Mouse (Mus musculus) left cerebral cortex, postnatal 10 days (tissue): Measurements from ENCODE around the gene Lonrf2. TPM values are rescaled to one million over a fixed set of nuclear protein-coding genes. Genes with fewer than 3 reads are reported as not detected.

ENCODE experiments used
- DNase-seq, 2 experiments: peaks; one replicate each; pipeline ENCODE4 v3.0.0; 2021 to 2022; ENCODE audit warnings: low spot score in 2 of 2, mixed read lengths in 1 of 2; ENCODE audit errors: extremely low spot score in 1 of 2
- intact Hi-C: fragments of 180-260 bp; cut with DNase I; formaldehyde crosslinking; loops from one replicate; pipeline ENCODE4 v1.15.1; 2025
- total RNA-seq, 2 experiments: library from RNA; stranded (reverse); gene quantifications; 2 replicates each; pipeline ENCODE4 v1.2.3; 2021

The Lonrf2 gene
- total RNA-seq = 100 to 1,000 TPM; 136 to 141 TPM

- intact Hi-C loops = no loop called here
- DNase-seq = peak; percentile 73 to 84
Observed at GRCm38 (mm10) chr1:38836477-38836872, at the start of gene Lonrf2. TSS of gene Lonrf2 (minus strand) at chr1:38836711.

GRCm38 (mm10) chr1:38885956-38886355 is 49.4 kb upstream of the Lonrf2 start:
- DNase-seq = no peak
- intact Hi-C loops = no loop called here

DNA sequence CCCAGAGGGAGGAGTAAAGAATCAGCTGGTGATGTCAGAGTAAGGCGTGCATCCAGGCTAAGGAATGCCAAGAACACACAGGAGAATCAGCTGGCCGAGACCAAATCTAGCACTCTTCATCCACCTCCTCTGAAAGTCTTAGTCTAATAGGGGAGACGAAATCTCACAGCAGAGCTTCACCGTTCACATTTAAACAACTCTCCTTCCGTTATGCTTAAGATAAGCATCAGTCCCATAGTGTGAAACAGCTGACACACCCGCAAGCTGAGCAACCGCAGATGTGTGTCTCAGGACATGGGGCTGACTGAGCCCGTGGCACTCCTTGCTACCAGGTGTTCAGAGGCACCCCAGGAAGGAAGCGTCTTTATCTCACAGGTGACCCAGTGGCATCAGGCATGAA is 47.3 kb upstream of the Lonrf2 start:
- DNase-seq = no peak
- intact Hi-C loops = no loop called here

DNA sequence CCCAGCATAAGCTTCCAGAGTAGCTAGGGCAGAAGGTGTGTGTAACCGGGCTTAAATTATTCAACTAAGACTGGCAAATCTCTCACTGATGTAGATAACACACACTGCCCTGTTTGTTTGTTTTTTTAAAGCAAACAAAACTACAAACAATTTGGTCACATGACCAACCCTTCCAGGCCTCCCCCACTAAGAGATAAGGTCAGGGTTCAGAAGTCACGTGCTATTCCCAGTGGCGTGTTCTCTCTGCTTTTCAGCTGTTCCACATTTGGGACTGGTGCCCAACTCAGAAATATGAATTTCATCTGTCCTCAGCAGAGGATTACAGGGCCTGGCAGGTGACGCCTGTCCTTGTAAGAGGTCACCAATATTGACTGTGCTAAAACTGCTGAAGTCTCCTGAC is 46.2 kb upstream of the Lonrf2 start:
- DNase-seq = no peak
- intact Hi-C loops = no loop called here

DNA sequence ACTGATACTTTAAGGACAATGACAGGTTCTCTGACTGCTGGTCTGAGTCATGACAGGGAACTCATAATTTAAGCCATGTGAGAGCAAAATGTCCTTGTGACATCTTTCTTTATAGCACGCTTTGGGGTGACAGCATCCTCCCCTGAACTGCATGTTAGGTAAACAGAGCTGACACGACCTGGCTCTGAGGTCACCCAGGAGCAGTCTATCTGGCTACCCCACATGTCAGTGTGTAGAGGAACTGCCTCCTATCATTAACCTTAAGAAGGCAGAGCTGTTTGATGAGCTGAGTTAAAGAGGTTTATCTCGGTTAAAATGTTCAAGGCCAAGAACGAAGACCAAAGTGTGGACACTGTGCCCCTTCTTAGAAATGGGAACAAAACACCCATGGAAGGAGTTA is 44.9 kb upstream of the Lonrf2 start:
- intact Hi-C loops = no loop called here
- peak in 1 of 2 experiments; percentile 3 for DNase-seq

DNA sequence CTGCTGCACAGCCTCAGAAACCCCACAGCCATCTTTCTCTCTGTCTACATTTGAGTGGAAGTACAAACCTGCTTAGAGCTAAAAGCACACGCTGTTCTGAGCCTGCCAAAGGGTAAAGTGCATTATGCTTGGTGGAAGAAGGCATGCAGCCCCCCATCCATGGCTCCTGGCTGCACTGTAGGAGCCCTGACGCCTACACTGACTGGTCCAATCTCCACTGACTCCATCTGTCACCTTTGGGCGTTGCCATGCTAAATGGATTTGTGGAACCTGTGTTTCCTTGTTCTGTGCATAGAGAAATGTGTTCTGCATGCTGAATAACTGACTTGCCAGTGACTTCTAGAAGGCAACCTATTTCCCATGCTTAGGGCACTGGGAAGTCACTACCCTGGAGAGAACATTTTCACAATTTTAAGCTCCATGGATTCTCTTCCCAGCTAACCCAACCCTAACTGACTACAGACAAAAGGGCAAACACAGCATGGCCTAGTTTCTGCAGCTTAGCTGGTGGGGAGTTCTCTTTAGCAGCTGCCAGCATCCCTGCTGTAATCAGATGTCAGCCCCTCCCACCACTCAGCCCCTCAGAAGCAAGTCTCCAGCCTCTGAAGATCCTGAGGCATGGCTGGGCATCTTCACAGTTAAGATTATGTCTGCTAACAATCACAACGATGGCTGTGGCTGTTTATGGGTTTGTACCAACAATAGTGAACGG is 40.3 kb upstream of the Lonrf2 start:
- DNase-seq = no peak
- intact Hi-C loops = no loop called here

DNA sequence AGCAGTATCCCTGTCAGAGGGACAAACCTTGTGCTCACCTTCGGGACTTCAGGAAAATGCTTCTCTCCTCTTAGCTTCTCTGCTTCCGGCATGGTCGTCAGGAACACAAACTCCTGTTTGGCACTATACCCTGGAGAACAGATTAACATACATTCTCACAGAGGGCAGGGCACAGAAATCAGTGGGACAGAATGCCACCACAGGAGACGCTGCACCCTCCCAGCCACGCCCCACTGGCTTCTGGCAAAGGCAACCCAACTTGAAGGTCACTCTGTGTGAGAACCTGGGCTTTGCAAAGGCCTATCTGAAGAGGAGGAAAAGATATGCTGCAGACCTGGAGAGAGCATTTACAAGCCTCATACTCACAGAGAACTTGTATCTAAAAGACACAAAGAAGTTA is 37.4 kb upstream of the Lonrf2 start:
- intact Hi-C loops = no loop called here
- DNase-seq = no peak

DNA sequence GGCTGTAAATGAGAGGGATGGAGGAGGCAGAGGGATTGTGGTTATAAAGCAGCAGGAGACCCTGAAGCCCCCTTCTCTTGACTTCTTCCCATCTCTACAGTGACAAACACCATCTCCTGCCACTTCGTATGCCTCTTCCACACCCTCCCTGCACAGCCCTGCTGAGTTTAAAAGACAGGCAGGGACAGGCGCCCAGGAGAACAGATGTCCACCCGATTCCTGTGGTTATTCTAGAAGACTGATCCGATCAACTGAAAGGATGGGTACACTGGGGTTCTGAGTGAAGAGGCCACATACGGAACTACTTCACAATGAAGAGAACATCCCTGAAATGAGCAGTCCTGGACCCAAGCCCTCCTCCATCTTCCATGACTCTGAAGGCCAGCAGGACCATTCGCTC is 35.3 kb upstream of the Lonrf2 start:
- no peak for DNase-seq
- intact Hi-C loops = no loop called here

GRCm38 (mm10) chr1:38869398-38870195 is 33.1 kb upstream of the Lonrf2 start:
- intact Hi-C loops = no loop called here
- no peak for DNase-seq

DNA sequence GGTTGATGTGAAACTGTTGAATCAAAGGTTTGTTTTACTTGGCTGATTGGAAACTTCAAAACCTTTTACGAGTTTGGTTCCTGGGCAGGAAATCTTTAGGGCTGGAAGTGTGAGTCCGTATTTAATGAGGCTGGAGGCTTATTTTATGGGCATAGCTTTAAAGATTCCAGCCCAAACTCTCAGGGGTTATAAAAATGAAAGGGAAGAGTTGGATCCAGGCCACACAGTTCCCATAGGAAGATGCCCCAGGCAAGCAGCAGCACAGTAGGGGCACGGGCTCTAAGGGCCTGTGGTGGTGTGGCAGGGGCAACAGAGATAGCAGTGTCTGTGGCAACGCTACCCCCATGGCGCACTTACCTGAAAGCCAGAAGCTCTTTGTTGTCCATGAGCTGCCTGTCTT is 29.7 kb upstream of the Lonrf2 start:
- intact Hi-C loops = no loop called here
- DNase-seq = no peak

DNA sequence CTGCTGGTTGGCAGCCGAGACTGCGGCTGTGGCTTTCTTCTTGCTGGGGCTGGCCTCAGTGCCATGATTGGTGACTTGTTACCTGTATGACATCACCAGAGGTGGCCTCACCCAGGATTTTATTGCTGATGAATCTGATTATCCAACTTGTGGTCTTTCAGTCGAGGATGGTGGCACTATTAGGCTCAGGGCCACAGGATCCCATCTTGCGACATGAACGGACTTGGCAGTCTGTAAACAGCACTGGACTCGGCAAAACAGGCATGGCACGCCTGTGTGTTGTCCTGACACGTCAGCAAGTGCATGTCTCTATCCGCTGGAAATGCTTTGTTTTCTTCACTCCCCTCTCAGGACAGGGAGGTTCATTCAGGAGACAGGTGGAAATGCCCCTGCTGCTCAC is 27.8 kb upstream of the Lonrf2 start:
- intact Hi-C loops = loop anchor here (5.0 kb wide), 1 partner anchor 73 kb away; the partner anchor contains the start of gene Nms
- DNase-seq = no peak

- intact Hi-C loops = loop anchor here (5.0 kb wide), 1 partner anchor 75 kb away; the partner anchor contains the start of gene Nms
- DNase-seq = peak in 1 of 2 experiments; percentile 53
Observed at GRCm38 (mm10) chr1:38862213-38862612, 25.7 kb upstream of the Lonrf2 start.

- intact Hi-C loops = loop anchor here (5.0 kb wide), 1 partner anchor 76 kb away; the partner anchor contains the start of gene Nms
- DNase-seq = no peak
Observed at GRCm38 (mm10) chr1:38860867-38861524, 24.5 kb upstream of the Lonrf2 start.

- DNase-seq = no peak
- intact Hi-C loops = loop anchor here (5.0 kb wide), 1 partner anchor 77 kb away; the partner anchor contains the start of gene Nms
Observed at GRCm38 (mm10) chr1:38860207-38860606, 23.7 kb upstream of the Lonrf2 start.

DNA sequence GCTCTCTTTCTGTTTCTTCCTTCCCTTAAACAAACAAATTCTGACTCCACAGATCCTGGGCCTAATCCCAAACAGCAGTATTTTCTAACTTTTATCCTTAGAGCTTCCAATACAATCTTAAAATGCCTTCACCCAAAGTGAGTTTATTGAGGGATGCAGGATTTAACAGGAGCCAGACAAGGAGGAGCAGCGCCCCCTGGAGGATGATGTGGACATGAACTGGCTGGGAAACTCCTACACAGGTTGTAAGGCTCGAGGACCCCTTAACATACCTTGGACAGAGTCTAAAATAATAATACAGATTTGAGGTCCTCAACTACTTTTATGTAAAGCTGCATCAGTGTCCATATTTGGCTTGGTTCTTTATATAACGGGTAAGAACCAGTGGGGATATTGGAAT is 19.7 kb upstream of the Lonrf2 start:
- intact Hi-C loops = loop anchor here (5.0 kb wide), 1 partner anchor 59 kb away; no protein-coding TSS in a partner anchor

GRCm38 (mm10) chr1:38852250-38852649 is 15.7 kb upstream of the Lonrf2 start:
- intact Hi-C loops = no loop called here
- DNase-seq = no peak

More for the DNA sequence above, 19.7 kb upstream of the Lonrf2 start:
- peak; percentile 44 to 63 for DNase-seq

GRCm38 (mm10) chr1:38850650-38851049 is 14.1 kb upstream of the Lonrf2 start:
- DNase-seq = no peak
- intact Hi-C loops = no loop called here

DNA sequence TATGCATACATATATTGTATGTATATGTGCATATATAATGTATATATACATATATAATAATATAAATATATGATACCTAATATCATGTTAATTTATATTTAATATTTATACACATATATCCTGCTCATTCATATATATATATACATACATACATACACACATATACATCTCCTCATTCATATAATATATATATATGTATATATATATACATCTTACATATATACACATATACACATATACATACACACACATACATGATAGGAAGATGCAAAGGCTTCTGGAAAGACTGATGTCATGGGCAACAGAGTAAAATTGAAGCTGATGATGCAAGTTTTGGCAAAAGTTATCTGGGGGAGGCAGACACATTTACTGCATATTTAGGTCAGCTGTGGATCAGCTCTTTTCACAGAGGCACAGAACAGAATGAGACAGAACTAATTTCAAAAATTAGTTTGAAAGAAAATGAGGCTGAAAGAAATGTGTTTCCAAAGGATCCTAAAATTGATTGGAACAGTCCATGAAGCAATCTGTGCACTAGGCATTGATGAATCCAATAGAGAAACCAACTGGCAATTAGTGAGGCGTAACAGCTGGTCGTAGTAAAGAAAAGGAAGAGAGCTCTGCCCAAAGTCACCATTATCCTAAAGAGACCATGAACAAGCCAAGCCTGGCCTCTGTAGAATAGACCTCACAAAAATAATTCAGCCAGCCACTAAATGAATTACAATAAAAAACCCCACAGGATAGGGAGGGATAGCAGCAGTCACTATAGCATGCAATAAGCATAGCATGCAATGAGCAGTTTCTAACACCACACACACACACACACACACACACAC is 12.2 kb upstream of the Lonrf2 start:
- peak in 1 of 2 experiments; percentile 38 for DNase-seq
- intact Hi-C loops = no loop called here

DNA sequence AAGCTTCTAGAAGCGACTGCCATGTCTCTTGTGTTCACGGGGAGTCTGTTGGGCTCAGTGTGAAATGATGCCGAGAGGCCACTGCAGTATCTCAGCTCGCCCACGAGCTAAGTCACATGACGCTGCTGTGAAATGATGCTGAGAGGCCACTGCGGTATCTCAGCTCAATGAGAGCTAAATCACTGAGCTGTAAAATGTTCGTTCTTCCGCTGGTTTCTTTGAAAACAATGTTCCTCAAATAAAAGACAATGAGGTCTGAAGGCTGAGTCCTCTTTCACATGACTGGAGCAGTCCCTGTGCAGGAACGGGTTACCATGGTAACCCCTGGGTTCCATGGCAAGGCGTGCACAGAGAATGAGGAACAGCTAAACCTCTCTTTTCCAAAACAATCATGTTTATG is 11.5 kb upstream of the Lonrf2 start:
- DNase-seq = peak; percentile 36 to 45
- intact Hi-C loops = no loop called here
